Mouse (Mus musculus): ENCODE data around the gene Cbll1. TPM values are rescaled to one million over a fixed set of nuclear protein-coding genes. Genes with fewer than 3 reads are reported as not detected.
"Not testable (repeated sequence)": the region's sequence is repeated elsewhere in the genome, so short reads cannot be mapped to it uniquely, and the experiment has no call there.

The Cbll1 gene
- total RNA-seq, 2 experiments from 2014 or later, result 10.5 to 11.4 TPM

DNA sequence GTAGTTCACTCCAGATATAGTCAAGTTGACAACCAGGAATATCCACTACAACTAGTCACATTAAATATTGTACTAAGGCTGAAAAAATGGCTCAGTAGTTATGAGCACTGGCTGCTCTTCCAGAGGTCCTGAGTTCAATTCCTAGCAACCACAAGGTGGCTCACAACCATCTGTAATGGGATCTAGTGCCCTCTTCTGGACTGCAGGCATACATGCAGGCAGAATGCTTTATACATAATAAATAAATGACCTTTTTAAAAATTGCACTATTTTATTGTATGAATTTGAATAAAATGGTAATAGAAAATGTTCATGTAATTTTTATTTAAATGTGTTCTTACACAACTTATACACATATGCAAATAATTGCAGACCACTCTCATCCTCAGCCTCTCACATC is 3.8 kb upstream of the Cbll1 start:
- intact Hi-C loops (cut with DNase I), result loop anchor here (10.0 kb wide), 2 partner anchors 128 to 378 kb away; no protein-coding TSS in a partner anchor
- no peak for DNase-seq

GRCm38 (mm10) chr12:31501266-31501665 is 1.9 kb upstream of the Cbll1 start:
- intact Hi-C loops (cut with DNase I), result loop anchor here (10.0 kb wide), 2 partner anchors 126 to 376 kb away; no protein-coding TSS in a partner anchor
- DNase-seq, result no peak

GRCm38 (mm10) chr12:31500196-31500595 is 780 bp upstream of the Cbll1 start:
- no peak for DNase-seq
- intact Hi-C loops (cut with DNase I), result loop anchor here (10.0 kb wide), 2 partner anchors 125 to 375 kb away; no protein-coding TSS in a partner anchor

- no peak for DNase-seq
- intact Hi-C loops (cut with DNase I), result loop anchor here (5.0 kb wide), 1 partner anchor 153 kb away; the partner anchor contains the start of genes Cog5 and Dus4l
These were observed 491 bp downstream of the Cbll1 start for GRCm38 (mm10) chr12:31498936-31499313.

- DNase-seq, result peak; percentile 36 to 37
- intact Hi-C loops (cut with DNase I), result no loop called here
These were observed 13.0 kb downstream of the Cbll1 start for GRCm38 (mm10) chr12:31486431-31486830.

- intact Hi-C loops (cut with DNase I); DNase-seq: not testable (repeated sequence)
These were observed 21.2 kb downstream of the Cbll1 start for GRCm38 (mm10) chr12:31478182-31478581.

DNA sequence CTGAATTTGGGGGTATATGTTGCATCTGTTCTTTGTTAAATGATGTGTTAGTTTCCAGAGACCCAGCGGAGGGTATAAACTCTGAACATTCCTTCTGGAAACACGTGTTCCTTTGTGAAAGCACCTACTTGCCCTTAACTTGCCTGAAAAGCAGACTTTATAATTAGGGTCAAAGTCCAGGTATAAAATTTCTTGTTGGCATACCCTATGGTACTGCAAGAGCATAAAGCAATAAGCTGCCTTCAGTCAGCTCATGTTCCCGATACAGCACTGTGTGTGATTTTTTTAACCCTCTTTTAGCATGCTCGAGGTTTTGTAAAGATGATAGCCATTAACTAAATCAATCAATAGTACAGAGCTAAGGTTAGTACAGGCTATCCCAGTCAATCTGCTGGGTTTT is 36.8 kb downstream of the Cbll1 start:
- intact Hi-C loops (cut with DNase I), result no loop called here
- no peak for DNase-seq

GRCm38 (mm10) chr12:31461371-31461770 is 38.0 kb downstream of the Cbll1 start:
- intact Hi-C loops (cut with DNase I), result no loop called here
- no peak for DNase-seq

GRCm38 (mm10) chr12:31460270-31460669 is 39.1 kb downstream of the Cbll1 start:
- peak in 1 of 2 experiments; percentile 5 for DNase-seq
- intact Hi-C loops (cut with DNase I), result not testable (repeated sequence)

GRCm38 (mm10) chr12:31458474-31458873 is 40.9 kb downstream of the Cbll1 start:
- intact Hi-C loops (cut with DNase I), result no loop called here

DNA sequence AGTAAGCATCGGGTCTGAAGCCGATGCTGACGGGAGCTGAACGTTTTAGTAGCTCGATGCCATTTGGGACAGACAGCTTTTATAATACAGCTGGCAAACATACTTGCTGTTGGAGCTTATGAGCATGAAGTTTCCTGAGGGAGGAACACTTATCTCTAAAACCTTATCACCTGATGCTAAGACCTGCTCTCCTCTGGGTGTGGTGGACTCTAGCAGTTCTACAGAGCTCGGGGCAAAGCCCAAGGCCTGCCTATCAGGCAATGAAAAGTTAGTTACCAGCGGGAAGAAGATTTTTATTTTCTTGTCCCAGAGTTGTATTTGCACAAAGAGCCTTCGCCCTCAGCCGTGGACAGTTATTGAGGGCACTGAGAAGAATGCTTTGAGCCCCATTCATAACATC is 43.1 kb downstream of the Cbll1 start:
- intact Hi-C loops (cut with DNase I), result no loop called here
- no peak for DNase-seq

More at GRCm38 (mm10) chr12:31458474-31458873, 40.9 kb downstream of the Cbll1 start:
- DNase-seq, result no peak

DNA sequence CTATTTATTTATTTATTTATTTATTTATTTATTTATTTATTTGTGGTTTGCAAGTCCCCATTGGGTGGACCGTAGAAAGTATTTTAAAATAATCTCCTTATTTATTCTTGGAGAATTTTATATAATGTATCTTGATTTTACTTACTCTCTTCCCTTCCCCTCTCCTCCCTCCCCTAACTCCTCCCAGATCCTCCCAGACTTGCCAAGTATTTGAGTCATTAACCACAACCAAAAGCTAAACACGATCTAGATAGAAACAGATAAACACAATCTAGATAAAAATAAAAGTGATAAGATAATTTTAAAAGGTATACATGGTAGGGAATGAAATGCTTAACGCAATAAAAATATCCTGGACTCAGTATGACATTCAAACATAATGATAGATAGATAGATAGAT is 50.1 kb downstream of the Cbll1 start:
- DNase-seq, result no peak
- intact Hi-C loops (cut with DNase I), result no loop called here

DNA sequence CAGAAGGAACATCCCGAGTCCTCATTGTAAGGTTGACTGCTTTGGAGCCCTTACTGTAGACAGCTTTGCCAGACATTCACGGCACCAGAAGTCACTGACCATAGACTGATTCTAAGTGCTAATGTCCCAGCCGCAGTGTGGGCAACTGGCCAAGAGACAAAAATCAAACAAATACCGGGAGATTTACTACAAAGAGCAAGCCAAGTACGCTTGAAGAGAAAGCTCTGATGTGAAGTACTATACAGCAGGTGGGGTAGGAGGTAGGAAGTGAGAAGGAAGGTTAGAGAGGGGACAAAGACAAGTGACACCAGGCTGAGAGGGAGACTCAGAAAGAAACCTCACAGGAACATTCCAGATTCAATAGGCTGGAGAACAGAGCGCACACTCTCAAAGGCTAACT is 54.6 kb downstream of the Cbll1 start:
- DNase-seq, result peak in 1 of 2 experiments; percentile 2
- intact Hi-C loops (cut with DNase I), result no loop called here

- intact Hi-C loops (cut with DNase I), result no loop called here
These were observed 55.3 kb downstream of the Cbll1 start for GRCm38 (mm10) chr12:31444131-31444546.

DNA sequence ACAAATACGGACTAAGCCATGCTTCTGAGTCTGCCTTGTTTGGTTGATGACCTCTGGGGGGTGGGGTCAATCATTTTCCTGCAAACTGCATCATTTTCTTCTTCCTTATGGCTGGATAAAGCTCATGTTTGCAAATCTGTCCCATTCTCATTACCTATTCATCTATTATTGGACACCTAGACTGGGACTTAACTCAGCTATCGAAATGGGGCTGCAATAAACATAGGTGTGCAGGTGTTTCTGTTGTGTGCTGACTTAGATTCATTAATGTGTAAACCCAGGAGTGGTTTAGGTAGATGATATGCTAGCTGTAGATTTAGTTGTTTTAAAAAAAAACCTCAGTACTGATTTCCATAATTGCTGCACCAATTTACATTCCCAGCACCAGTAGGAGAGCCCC is 59.8 kb downstream of the Cbll1 start:
- intact Hi-C loops (cut with DNase I), result no loop called here
- DNase-seq, result no peak

More at GRCm38 (mm10) chr12:31444131-31444546, 55.3 kb downstream of the Cbll1 start:
- peak; percentile 1 to 13 for DNase-seq

GRCm38 (mm10) chr12:31437791-31438190 is 61.6 kb downstream of the Cbll1 start:
- no peak for DNase-seq
- intact Hi-C loops (cut with DNase I), result no loop called here

Other genes starting within 250 kb of the Cbll1 start
- gene Lamb1, start 234.4 kb downstream of the Cbll1 start, total RNA-seq (2021), result 100 to 1,000 TPM; 158 to 162 TPM
- gene Dld, start 148.2 kb downstream of the Cbll1 start, total RNA-seq (2021), result 100 to 1,000 TPM; 382 to 401 TPM
- 1 to 10 TPM; 1.1 to 2.0 TPM for gene Slc26a3, start 108.7 kb downstream of the Cbll1 start, total RNA-seq (2021)
- under 1 TPM in 1 of 2 experiments, not detected in 1; 0.07 TPM for gene Slc26a4, start 60.4 kb upstream of the Cbll1 start, total RNA-seq (2021)
- gene Bcap29, start 135.0 kb upstream of the Cbll1 start, total RNA-seq (2021), result 10 to 100 TPM; 23.2 to 25.2 TPM
- gene Dus4l, start 155.2 kb upstream of the Cbll1 start, total RNA-seq (2021), result 1 to 10 TPM; 7.0 TPM
- gene Cog5, start 155.3 kb upstream of the Cbll1 start, total RNA-seq (2021), result 10 to 100 TPM; 55.2 to 56.0 TPM
- 10 to 100 TPM; 13.5 to 16.3 TPM for gene Gpr22, start 214.3 kb upstream of the Cbll1 start, total RNA-seq (2021)

Measured in heart, postnatal 14 days (tissue).